Mouse (Mus musculus): Measurements from ENCODE around the gene Slc3a1. TPM values are rescaled to one million over a fixed set of nuclear protein-coding genes. Genes with fewer than 3 reads are reported as not detected.
A peak's percentile ranks its signal among the peaks of the same experiment; 100 is the strongest.

Gene Slc3a1
- 0.14 and 0.29 TPM in 2 replicates for polyA plus RNA-seq (2015; fragmentation: Nextera tagmentation; extraction: Ambion mirVana)

DNA sequence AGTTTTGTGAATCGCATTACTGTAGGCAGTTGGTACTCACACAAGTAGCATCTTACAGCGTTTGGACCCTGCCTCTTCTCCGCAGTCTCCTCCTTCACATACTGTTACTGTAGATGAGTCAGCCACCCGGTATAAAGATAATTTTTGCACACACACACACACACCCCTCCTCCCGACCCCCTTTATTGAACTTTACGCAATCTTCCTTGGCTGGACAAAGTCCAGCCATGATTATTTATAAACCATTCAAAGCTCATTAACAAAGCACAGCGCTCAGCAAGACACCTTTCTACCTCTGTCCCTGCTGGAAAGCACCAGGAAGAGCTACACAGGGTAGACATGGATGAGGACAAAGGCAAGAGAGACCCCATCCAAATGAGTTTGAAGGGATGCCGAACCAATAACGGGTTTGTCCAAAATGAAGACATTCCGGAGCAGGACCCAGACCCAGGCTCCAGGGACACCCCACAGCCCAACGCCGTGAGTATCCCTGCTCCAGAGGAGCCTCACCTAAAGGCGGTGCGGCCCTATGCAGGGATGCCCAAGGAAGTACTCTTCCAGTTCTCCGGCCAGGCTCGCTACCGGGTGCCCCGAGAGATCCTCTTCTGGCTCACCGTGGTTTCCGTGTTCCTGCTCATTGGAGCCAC lies at the start of gene Slc3a1:
TSS of gene Slc3a1 (plus strand) at position 284 of the 647 bp plus-strand sequence.
- Histone ChIP-seq H3K36me3 (no peaks in the 10 kb centered on the region), H3K27ac (no peak within 1 kb of the TSS), H3K4me1 (no peaks in the 10 kb centered on the region; the same call in 1 of the 2 replicates), H3K9me3 (no peaks in the 10 kb centered on the region), H3K27me3 (no peaks in the 10 kb centered on the region), H3K9ac (no peak within 1 kb of the TSS), H3K4me3 (no peak within 1 kb of the TSS), H3K4me2 (no peak within 1 kb of the TSS)
- ATAC-seq (ENCODE audit: borderline replicate concordance, extremely low read depth, low FRiP score, low TSS enrichment): no peak
- 86% methylated on average over 20 of the region's 20 CpGs for WGBS

DNA sequence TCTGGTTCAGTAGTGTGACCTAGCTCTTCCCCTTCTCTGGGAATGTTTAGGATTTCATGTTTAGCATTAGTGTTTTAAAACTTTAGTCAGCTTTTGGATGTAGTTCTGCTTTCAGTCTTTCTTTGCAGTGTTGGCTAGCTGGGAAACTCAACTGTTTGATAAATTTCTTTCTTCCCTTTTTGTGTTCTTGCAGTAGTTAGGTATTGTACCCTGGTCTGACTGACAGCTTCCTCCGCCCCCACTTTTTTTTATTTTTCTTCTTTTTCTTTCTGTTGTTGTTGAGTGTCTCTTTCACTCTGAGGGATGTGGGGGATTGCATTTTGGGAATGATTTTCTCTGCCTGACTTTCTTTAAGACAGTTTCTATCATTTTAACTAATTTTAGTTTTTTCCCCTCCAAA lies 46.5 kb upstream of the Slc3a1 start:
- H3K27ac ChIP-seq: no peak overlapping the region
- no peaks in the 10 kb centered on the region for H3K4me1 ChIP-seq
- 89% methylated on average over 1 of the region's 1 CpGs for WGBS
- peaks cover 4% of the 10 kb centered on the region; the same call in 1 of the 2 replicates for H3K36me3 ChIP-seq
- no peak overlapping the region for H3K4me2 ChIP-seq
- no peak overlapping the region for H3K4me3 ChIP-seq
- no peak overlapping the region for H3K9ac ChIP-seq
- H3K9me3 ChIP-seq: no peaks in the 10 kb centered on the region
- no peaks in the 10 kb centered on the region for H3K27me3 ChIP-seq
- no peak for ATAC-seq (ENCODE audit: borderline replicate concordance, extremely low read depth, low FRiP score, low TSS enrichment)

DNA sequence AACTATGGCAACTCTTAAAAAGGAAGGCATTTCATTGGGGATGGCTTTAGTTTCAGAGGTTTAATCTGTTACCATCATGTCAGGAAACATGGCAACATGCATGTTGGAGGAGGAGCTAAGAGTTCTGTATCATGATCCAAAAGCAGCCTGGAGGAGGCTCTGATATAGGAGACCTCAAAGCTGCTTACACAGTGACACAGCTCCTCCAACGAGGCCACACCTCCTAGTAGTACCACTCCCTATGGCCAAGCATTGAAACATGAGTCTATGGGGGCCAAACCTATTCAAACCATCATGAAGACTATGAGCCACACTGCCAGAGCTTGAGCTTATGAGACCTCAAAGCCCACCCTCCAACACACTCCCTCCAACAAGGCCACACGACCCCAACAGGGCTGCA lies 45.4 kb upstream of the Slc3a1 start:
- no peak overlapping the region for H3K27ac ChIP-seq
- 69% methylated on average over 2 of the region's 2 CpGs for WGBS
- no peak overlapping the region for H3K4me2 ChIP-seq
- H3K4me3 ChIP-seq: no peak overlapping the region
- H3K9me3 ChIP-seq: no peaks in the 10 kb centered on the region
- no peak overlapping the region for H3K9ac ChIP-seq
- no peak for ATAC-seq (ENCODE audit: borderline replicate concordance, extremely low read depth, low FRiP score, low TSS enrichment)
- H3K27me3 ChIP-seq: no peaks in the 10 kb centered on the region
- H3K36me3 ChIP-seq: no peaks in the 10 kb centered on the region
- H3K4me1 ChIP-seq: peaks cover 8% of the 10 kb centered on the region

DNA sequence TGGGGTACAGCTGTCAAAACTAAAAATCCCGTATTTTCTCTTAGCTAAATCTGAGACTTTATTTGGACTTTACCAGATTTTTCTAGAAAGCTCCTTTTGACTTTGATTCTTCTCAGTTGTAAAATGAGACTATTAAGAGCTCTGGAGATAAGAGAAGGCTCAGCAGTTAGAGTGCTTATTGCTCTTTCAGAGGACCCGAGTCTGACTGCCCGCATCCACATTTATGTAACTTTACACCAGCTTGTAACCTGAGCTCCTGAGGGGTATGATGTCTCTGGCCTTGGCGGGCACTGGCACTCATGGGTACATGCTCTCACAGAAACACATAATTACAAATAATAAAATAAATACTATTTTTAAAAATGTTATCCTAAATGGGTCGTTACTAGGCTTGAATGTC lies 41.8 kb upstream of the Slc3a1 start:
- no peak for ATAC-seq (ENCODE audit: borderline replicate concordance, extremely low read depth, low FRiP score, low TSS enrichment)

DNA sequence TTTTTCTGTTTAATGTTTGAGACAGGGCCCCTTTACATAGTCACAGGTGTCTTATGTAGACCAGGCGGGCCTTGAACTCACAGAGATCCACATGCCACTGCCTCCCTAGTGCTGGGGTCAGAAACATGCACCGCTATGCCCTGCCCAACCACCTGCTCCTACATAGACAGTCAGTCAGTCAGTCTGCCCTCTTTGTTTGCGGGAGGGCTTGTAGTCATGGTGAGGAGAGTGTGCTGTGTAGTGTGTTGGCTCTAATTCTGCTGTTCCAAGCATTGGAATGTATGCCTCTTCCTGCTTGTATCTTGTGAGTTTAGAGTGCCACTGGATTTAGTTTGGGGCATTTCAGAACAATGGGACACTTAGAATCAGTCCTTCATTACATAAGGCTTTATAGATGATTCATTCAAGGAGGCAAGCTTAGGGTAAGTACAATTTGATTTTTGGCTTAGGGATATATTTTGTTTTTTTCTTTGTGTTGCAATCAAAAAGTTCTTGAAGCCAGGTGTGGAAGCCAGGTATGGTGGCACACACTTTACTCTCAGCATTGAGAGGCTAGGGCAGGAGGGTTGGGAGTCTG lies 40.3 kb upstream of the Slc3a1 start:
- 74% methylated on average over 3 of the region's 3 CpGs for WGBS
- H3K9ac ChIP-seq: no peak overlapping the region
- ATAC-seq (ENCODE audit: borderline replicate concordance, extremely low read depth, low FRiP score, low TSS enrichment): peak; percentile 52; the same call in 1 of the 2 replicates

More for the DNA sequence above, 41.8 kb upstream of the Slc3a1 start:
- Histone ChIP-seq H3K4me1 (peaks cover 10% of the 10 kb centered on the region), H3K4me2 (no peak overlapping the region), H3K4me3 (no peak overlapping the region), H3K36me3 (no peaks in the 10 kb centered on the region), H3K27ac (no peak overlapping the region), H3K27me3 (no peaks in the 10 kb centered on the region), H3K9me3 (no peaks in the 10 kb centered on the region), H3K9ac (no peak overlapping the region)
- WGBS: 37% methylated on average over 5 of the region's 5 CpGs

DNA sequence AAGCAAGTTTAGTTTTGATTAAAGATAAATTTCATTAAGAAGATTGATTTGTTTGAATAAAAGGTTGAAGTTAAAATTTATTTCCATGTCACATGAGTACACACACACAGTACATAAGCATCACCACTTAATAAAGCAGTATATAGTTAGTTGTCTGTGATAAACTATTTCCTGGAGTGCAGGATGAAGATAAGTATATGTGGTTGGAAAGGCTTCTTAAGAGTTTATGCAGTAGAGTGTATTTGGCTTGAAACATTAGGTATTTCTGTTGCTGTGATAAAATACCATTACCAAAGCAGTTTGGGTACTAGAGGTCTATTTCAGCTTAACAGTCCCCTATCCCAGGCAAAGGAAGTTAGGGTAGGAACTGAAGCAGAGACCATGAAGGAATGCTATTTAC lies 39.7 kb upstream of the Slc3a1 start:
- Histone ChIP-seq H3K9ac (no peak overlapping the region), H3K9me3 (no peaks in the 10 kb centered on the region), H3K27ac (no peak overlapping the region), H3K27me3 (no peaks in the 10 kb centered on the region), H3K4me2 (no peak overlapping the region), H3K36me3 (no peaks in the 10 kb centered on the region), H3K4me1 (peaks cover 10% of the 10 kb centered on the region), H3K4me3 (no peak overlapping the region)
- ATAC-seq (ENCODE audit: borderline replicate concordance, extremely low read depth, low FRiP score, low TSS enrichment): no peak

More for the DNA sequence above, 40.3 kb upstream of the Slc3a1 start:
- H3K4me3 ChIP-seq: no peak overlapping the region
- H3K4me1 ChIP-seq: peaks cover 10% of the 10 kb centered on the region
- H3K36me3 ChIP-seq: no peaks in the 10 kb centered on the region
- H3K4me2 ChIP-seq: no peak overlapping the region
- H3K27me3 ChIP-seq: no peaks in the 10 kb centered on the region
- no peak overlapping the region for H3K27ac ChIP-seq
- no peaks in the 10 kb centered on the region for H3K9me3 ChIP-seq

DNA sequence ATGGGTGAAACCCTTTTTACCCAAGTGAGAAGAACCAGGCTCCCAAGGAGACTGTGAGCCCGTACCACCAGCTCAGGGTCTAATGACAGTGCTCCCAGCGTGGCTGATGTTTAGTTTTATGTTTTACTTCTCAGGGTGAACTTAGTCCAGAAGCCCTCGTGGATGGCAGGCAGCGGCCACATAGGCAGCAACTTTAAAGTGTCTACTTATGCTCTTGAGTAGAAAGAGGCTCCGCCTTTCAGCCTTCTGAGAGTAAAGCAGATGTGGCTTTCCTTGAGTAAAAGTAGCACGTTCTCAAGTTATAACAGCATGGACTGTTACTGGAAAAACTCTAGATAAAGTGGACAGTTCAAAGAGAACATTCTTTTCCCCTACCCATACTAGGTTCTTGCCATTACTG lies 32.3 kb upstream of the Slc3a1 start:
- Histone ChIP-seq H3K9ac (no peak overlapping the region), H3K4me2 (no peak overlapping the region), H3K4me1 (0 out of 2 replicates have a peak, but pooled peaks cover 5% of the 10 kb centered on the region), H3K9me3 (no peaks in the 10 kb centered on the region), H3K36me3 (0 out of 2 replicates have a peak, but pooled peaks cover 2% of the 10 kb centered on the region), H3K27ac (no peak overlapping the region), H3K27me3 (no peaks in the 10 kb centered on the region), H3K4me3 (no peak overlapping the region)
- WGBS: 57% methylated on average over 6 of the region's 6 CpGs
- ATAC-seq (ENCODE audit: borderline replicate concordance, extremely low read depth, low FRiP score, low TSS enrichment): no peak

DNA sequence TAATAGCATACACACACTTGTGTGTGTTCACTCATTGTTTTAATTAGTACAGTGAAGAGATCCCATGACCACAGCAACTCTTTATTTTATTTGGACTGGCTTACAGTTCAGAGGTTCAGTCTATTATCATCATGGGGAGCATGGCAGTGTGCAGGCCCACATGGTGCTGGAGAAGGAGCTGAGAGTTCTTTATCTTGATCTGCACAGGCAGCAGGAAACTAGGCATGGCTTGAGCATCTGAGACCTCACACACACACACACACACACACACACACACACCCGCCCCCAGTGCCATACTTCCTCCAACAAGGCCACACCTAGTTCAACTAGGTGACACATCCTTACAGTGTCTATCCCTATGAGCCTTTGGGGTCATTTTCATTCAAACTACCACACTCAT lies 30.5 kb upstream of the Slc3a1 start:
- Histone ChIP-seq H3K9me3 (no peaks in the 10 kb centered on the region), H3K4me3 (no peak overlapping the region), H3K4me1 (0 out of 2 replicates have a peak, but pooled peaks cover 5% of the 10 kb centered on the region), H3K9ac (no peak overlapping the region), H3K27ac (no peak overlapping the region), H3K36me3 (0 out of 2 replicates have a peak, but pooled peaks cover 2% of the 10 kb centered on the region), H3K4me2 (no peak overlapping the region), H3K27me3 (no peaks in the 10 kb centered on the region)
- no peak for ATAC-seq (ENCODE audit: borderline replicate concordance, extremely low read depth, low FRiP score, low TSS enrichment)
- WGBS: 72% methylated on average over 1 of the region's 1 CpGs

DNA sequence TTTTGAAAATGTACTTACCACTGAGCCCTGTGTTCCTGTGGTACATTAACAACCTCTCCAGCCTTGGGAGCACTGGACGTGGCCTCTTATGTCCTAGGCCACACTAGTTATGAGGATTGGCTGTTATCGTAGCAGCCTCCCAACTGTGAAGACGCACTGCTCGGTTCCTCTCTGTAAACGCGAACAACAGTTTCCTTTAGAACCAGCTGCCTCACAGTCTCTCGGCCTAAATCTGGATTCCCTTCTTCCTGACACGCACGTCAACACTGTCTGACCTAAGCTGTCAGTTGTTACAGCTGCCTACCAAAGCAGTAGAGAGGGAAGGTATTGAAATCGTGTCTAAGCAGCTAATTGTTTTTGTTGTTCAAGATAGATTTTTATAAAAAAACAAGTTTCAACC lies 28.5 kb upstream of the Slc3a1 start:
- Histone ChIP-seq H3K27ac (no peak overlapping the region), H3K36me3 (0 out of 2 replicates have a peak, but pooled peaks cover 8% of the 10 kb centered on the region), H3K9ac (no peak overlapping the region), H3K9me3 (no peaks in the 10 kb centered on the region), H3K4me1 (0 out of 2 replicates have a peak, but pooled peaks cover 5% of the 10 kb centered on the region), H3K4me2 (no peak overlapping the region), H3K27me3 (no peaks in the 10 kb centered on the region), H3K4me3 (no peak overlapping the region)
- no peak for ATAC-seq (ENCODE audit: borderline replicate concordance, extremely low read depth, low FRiP score, low TSS enrichment)
- WGBS: 85% methylated on average over 10 of the region's 10 CpGs

DNA sequence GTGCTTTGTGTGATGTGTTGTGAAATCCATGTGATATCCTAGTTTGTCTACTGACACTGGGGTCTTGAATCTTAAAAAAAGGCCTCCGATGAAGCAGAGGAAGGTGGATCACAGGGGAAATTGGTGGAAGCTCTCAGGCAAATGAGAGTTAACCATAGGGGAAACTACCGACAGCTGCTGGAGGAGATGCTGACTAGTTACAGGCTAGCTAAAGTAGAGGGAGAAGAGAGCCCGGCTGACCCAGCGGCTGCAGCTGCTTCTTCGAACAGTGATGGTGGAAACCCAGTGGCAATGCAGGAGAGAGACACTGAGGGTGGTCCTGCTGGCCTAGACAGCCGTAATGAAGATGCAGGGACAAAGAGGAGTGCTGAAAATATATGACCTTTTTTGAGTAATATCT lies 14.7 kb upstream of the Slc3a1 start:
- Histone ChIP-seq H3K9me3 (no peaks in the 10 kb centered on the region), H3K4me3 (no peak overlapping the region), H3K4me2 (no peak overlapping the region), H3K36me3 (peaks cover 16% of the 10 kb centered on the region), H3K27me3 (no peaks in the 10 kb centered on the region), H3K4me1 (no peaks in the 10 kb centered on the region), H3K9ac (no peak overlapping the region), H3K27ac (no peak overlapping the region)
- WGBS: 80% methylated on average over 6 of the region's 6 CpGs
- no peak for ATAC-seq (ENCODE audit: borderline replicate concordance, extremely low read depth, low FRiP score, low TSS enrichment)

DNA sequence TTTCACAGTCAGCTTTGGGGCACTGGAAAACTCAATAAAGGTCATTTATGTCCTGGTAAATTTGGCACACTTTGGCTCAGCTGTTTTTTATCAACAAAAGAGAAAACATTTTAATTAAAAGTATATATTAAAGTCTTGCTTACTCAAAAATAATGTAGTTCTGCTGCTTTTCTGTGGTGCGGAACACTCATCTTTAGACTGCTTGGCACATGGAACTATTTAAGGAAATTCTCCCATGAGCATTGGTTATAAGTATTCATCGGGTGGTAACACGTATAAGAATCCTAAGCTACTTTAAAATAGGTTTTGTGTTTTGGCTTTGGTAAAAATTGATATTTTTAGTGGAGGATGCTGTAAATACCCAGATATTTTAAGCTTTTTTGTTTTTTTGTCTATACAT lies 13.5 kb upstream of the Slc3a1 start:
- Histone ChIP-seq H3K27me3 (no peaks in the 10 kb centered on the region), H3K9ac (no peak overlapping the region), H3K36me3 (peaks cover 16% of the 10 kb centered on the region), H3K4me2 (no peak overlapping the region), H3K9me3 (no peaks in the 10 kb centered on the region), H3K4me1 (no peaks in the 10 kb centered on the region), H3K4me3 (no peak overlapping the region), H3K27ac (no peak overlapping the region)
- 93% methylated on average over 3 of the region's 3 CpGs for WGBS
- no peak for ATAC-seq (ENCODE audit: borderline replicate concordance, extremely low read depth, low FRiP score, low TSS enrichment)

DNA sequence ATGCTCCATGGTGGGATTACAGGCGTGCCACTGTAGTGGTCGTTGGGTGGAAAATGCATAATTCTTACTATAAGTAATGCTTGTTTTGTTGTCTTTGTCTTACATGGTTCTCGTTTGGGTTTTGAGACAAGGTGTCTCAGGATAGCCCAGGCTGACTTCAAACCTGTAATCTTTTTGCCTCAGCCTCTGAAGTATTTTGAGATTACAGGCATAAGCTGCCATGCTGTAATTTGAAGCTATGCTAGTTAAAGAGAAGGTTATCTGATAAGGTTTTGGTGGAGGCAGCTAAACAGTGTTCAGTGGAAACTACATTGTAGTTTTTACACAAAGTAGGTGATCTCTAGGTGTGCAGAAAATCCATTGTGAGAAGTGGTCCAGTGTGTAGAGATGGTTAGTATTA lies 9.8 kb upstream of the Slc3a1 start:
- H3K27ac ChIP-seq: no peak overlapping the region
- H3K27me3 ChIP-seq: no peaks in the 10 kb centered on the region
- 80% methylated on average over 3 of the region's 3 CpGs for WGBS
- no peaks in the 10 kb centered on the region for H3K4me1 ChIP-seq
- H3K9me3 ChIP-seq: no peaks in the 10 kb centered on the region
- no peak for ATAC-seq (ENCODE audit: borderline replicate concordance, extremely low read depth, low FRiP score, low TSS enrichment)
- H3K9ac ChIP-seq: no peak overlapping the region
- H3K36me3 ChIP-seq: 0 out of 2 replicates have a peak, but pooled peaks cover 2% of the 10 kb centered on the region
- no peak overlapping the region for H3K4me3 ChIP-seq
- no peak overlapping the region for H3K4me2 ChIP-seq

Data from lung, embryonic 15.5 days (tissue).